Mouse (Mus musculus) kidney, adult 2 months (tissue): ENCODE measurements around the gene Gck.

Experiments
- CTCF ChIP-seq: fragments of 200-500 bp; conservative IDR thresholded peaks from 2 replicates; pipeline ENCODE4 v1.5.1; 2011; ENCODE audit warnings: low read depth, mild to moderate bottlenecking, control low read depth, low read length, moderate library complexity, mixed read lengths; ENCODE audit not compliant: insufficient read depth, insufficient read length
- POLR2A ChIP-seq: fragments of 200-500 bp; IDR thresholded peaks from one replicate; pipeline ENCODE4 v1.6.1; 2011; ENCODE audit warnings: low read depth, low read length, control low read depth

DNA sequence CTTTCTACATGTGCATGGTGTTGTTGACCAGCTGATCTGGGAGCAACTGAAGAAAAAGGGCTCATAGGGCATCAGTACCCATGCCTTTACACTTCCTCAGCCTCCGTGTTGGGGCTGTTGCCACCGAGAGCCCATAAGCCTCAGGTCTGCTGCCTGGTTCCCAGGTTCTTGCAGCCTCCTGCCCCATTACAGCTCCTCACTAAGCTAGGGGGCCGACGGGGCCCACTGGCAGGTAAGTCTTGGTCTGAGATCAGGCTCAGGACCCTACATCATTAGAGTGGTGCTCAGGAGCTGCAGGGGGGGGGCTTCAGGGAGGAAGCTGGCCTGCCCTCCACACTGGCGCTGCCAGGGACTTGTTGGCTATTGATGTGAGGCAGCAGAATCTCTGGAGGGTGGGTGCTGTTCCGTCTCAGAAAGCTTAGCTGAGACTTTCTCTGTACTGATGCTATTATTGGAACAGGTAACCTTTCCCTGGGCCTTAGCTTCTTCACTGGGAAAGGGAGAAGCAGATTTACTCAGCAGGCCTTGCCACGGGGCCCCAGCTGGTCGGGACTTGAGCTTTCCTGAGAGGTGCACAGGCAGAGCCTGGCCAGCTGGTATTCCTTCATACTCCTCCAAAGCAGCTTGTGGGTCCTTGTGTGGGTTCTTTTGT lies 93.3 kb downstream of the Gck start:
- no peak for TF ChIP-seq CTCF
- no peak for TF ChIP-seq POLR2A
